Mouse (Mus musculus) spleen, adult 2 months (tissue): ENCODE measurements around the gene Proser2.

ENCODE experiments used
- CTCF ChIP-seq: fragments of 200-500 bp; IDR thresholded peaks from 2 replicates; pipeline ENCODE4 v1.5.1; 2011; ENCODE audit warnings: mild to moderate bottlenecking, inconsistent platforms; ENCODE audit not compliant: insufficient read depth, insufficient read length, insufficient replicate concordance; ENCODE audit errors: extremely low read depth
- POLR2A ChIP-seq: fragments of 200-500 bp; IDR thresholded peaks from 2 replicates; pipeline ENCODE4 v1.6.1; 2011; ENCODE audit warnings: low read depth, low read length, inconsistent platforms

DNA sequence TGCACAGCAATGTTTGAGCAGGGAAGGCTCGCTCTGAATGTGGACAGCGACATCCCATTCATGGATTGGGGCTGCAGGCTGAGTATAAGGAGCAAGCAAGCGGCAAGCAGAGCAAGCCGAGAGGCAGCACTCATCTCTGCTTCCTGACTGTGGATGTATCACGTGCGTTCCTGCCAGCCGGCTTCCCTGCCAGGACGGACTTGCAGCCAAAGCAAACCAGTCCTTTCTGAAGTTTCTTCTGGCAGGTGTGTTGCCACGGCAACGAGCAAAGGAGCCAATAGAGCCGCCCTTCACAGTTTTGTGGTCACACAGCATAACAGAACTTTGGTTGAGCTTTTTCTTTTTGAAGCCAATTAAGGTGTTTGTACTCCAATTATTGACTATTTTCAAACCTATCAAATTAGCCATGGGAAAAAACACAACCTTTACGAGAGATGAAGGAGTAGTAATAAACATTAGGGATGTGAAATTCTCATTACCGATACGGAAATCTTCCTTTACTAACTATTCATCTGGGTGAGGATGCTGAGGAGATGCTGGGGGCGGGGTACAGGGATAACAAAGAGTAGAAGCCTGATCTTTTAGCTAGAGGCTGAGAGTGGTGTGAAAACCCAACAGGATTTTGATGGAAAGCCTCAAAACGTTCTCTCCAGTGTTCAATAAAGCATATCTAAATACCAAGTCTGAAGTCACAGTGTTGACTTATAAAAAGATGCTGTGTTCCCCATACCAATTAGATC is 13.1 kb upstream of the Proser2 start:
- TF ChIP-seq CTCF (no peak), POLR2A (no peak)
